In genomic region chr1:70913071-70913470, GRCm38 (mm10) we compare ENCODE assay signal across 22 mouse cellular contexts.
DNase-seq lines count a peak whose midpoint lies in the region; ATAC-seq and TF ChIP-seq lines count a peak whose summit lies in the region.
"Had no signal": no experiment of that assay in that cellular context is flagged by ENCODE, and none has a peak within 500 bp of the region (broad histone marks: within the 10 kb centered on the region; RNA-seq: fewer than 3 reads in every experiment).

No protein-coding gene starts in this region.

- H3K36me3 ChIP-seq in kidney, postnatal 0 days (ENCODE audit: insufficient read depth, low read length), result no peaks in the 10 kb centered on the region
- no peaks in the 10 kb centered on the region for H3K36me3 ChIP-seq in kidney, embryonic 14.5 days (ENCODE audit: control insufficient read depth, insufficient read depth, low read length)
- H3K36me3 ChIP-seq: forebrain, embryonic 10.5 days; G1E had no signal

- peak; percentile 73 to 75 for DNase-seq in cerebellum, postnatal 14 days
- DNase-seq in cerebellum, adult 2 months, result no peak
- DNase-seq in kidney, postnatal 0 days (ENCODE audit: low spot score), result peak; percentile 6
- peak; percentile 33 for DNase-seq in retina, postnatal 1 day
- DNase-seq in retina, embryonic 14.5 days (ENCODE audit: low spot score), result no peak
- DNase-seq: adrenal gland, postnatal 10 days; adrenal gland, postnatal 36 days; B cell, adult 2 months; cerebellum, adult 18-20 months; cerebellum, adult 9-11 months; gastrocnemius, postnatal 10 days; gastrocnemius, postnatal 36 days had no signal

- no peak overlapping the region for H3K4me2 ChIP-seq in kidney, postnatal 0 days (ENCODE audit: low read length)
- H3K4me2 ChIP-seq in kidney, embryonic 14.5 days (replicated peaks; ENCODE audit: low read depth, low read length), result no peak overlapping the region
- H3K4me2 ChIP-seq: forebrain, embryonic 13.5 days; heart, embryonic 11.5 days; hindbrain, embryonic 14.5 days had no signal

- no peak for TF ChIP-seq CTCF in cerebellum, adult 2 months (IDR thresholded peaks at IDR 0.05; ENCODE audit: borderline replicate concordance, insufficient read depth, low read depth, low read length)
- no peak for TF ChIP-seq CTCF in kidney, postnatal 0 days (IDR thresholded peaks at IDR 0.05; ENCODE audit: low read depth)

- no peak overlapping the region for H3K27ac ChIP-seq in cerebellum, adult 2 months (ENCODE audit: insufficient read depth, low read length)
- no peak overlapping the region for H3K27ac ChIP-seq in kidney, postnatal 0 days
- H3K27ac ChIP-seq in kidney, embryonic 14.5 days (ENCODE audit: low read depth, low read length), result no peak overlapping the region
- H3K27ac ChIP-seq: forebrain, embryonic 10.5 days; forebrain, embryonic 13.5 days; hindbrain, embryonic 14.5 days had no signal

- 10% methylated on average over 9 of the region's 9 CpGs for WGBS in cerebellum, adult 2 months
- 36% methylated on average over 9 of the region's 9 CpGs for WGBS in kidney, postnatal 0 days
- WGBS in kidney, embryonic 14.5 days, result 37% methylated on average over 9 of the region's 9 CpGs

- no peak overlapping the region for H3K9ac ChIP-seq in kidney, postnatal 0 days (ENCODE audit: low read depth, low read length)
- H3K9ac ChIP-seq in kidney, embryonic 14.5 days (ENCODE audit: low read depth, low read length), result no peak overlapping the region
- H3K9ac ChIP-seq: forebrain, embryonic 13.5 days; hindbrain, embryonic 14.5 days had no signal

- no peak for ATAC-seq in kidney, postnatal 0 days (replicated peaks; ENCODE audit: low FRiP score, low read depth)
- no peak for ATAC-seq in kidney, embryonic 14.5 days (ENCODE audit: low FRiP score, low TSS enrichment)
- ATAC-seq in megakaryocyte-erythroid progenitor cell, adult 5-6 weeks (replicated peaks; ENCODE audit: low FRiP score, low TSS enrichment, poor library complexity, severe bottlenecking), result no peak
- ATAC-seq: forebrain, embryonic 13.5 days; forebrain, embryonic 16.5 days; Patski had no signal

- H3K4me3 ChIP-seq in cerebellum, adult 2 months (replicated peaks; ENCODE audit: insufficient read depth, low read depth, low read length), result no peak overlapping the region
- H3K4me3 ChIP-seq in kidney, postnatal 0 days (replicated peaks; ENCODE audit: low read depth, low read length), result no peak overlapping the region
- no peak overlapping the region for H3K4me3 ChIP-seq in kidney, embryonic 14.5 days (ENCODE audit: low read length)
- H3K4me3 ChIP-seq: forebrain, embryonic 10.5 days; forebrain, embryonic 13.5 days had no signal

- no peaks in the 10 kb centered on the region for H3K4me1 ChIP-seq in cerebellum, adult 2 months (ENCODE audit: control insufficient read depth, insufficient read depth, low read length)
- H3K4me1 ChIP-seq in kidney, postnatal 0 days (replicated peaks; ENCODE audit: insufficient read depth, low read length), result no peaks in the 10 kb centered on the region
- no peaks in the 10 kb centered on the region for H3K4me1 ChIP-seq in kidney, embryonic 14.5 days (ENCODE audit: control insufficient read depth, insufficient read depth, low read length)
- H3K4me1 ChIP-seq: forebrain, embryonic 10.5 days; forebrain, embryonic 13.5 days had no signal

- H3K27me3 ChIP-seq in cerebellum, adult 2 months (ENCODE audit: control insufficient read depth, insufficient read depth, low read length), result no peaks in the 10 kb centered on the region
- H3K27me3 ChIP-seq in kidney, postnatal 0 days (ENCODE audit: insufficient read depth, low read length), result no peaks in the 10 kb centered on the region
- H3K27me3 ChIP-seq in kidney, embryonic 14.5 days (ENCODE audit: control insufficient read depth, insufficient read depth, low read length), result no peaks in the 10 kb centered on the region
- H3K27me3 ChIP-seq: CH12.LX; forebrain, embryonic 13.5 days had no signal

- TF ChIP-seq POLR2A in cerebellum, adult 2 months (IDR thresholded peaks at IDR 0.05; ENCODE audit: borderline replicate concordance, insufficient read depth, low read length), result no peak

- H3K9me3 ChIP-seq in kidney, postnatal 0 days (replicated peaks; ENCODE audit: low read length), result no peaks in the 10 kb centered on the region
- no peaks in the 10 kb centered on the region for H3K9me3 ChIP-seq in kidney, embryonic 14.5 days (ENCODE audit: control insufficient read depth, low read length)
- H3K9me3 ChIP-seq: forebrain, embryonic 10.5 days; forebrain, embryonic 13.5 days; G1E had no signal

Comparison
In these comparisons a context has a peak if more than half of its experiments do, and no peak if none do; other contexts are left out.
1. DNase-seq: peak in cerebellum, postnatal 14 days (2 of 2), kidney, postnatal 0 days (single experiment) and retina, postnatal 1 day (single experiment); none in cerebellum, adult 2 months (0 of 2) and retina, embryonic 14.5 days (single experiment).